Mouse (Mus musculus): ENCODE results near the gene Ncoa1. TPM values are rescaled to one million over a fixed set of nuclear protein-coding genes. Genes with fewer than 3 reads are reported as not detected.

Gene Ncoa1
- polyA plus RNA-seq, 1 experiment from 2014 or later, result 5.6 TPM

DNA sequence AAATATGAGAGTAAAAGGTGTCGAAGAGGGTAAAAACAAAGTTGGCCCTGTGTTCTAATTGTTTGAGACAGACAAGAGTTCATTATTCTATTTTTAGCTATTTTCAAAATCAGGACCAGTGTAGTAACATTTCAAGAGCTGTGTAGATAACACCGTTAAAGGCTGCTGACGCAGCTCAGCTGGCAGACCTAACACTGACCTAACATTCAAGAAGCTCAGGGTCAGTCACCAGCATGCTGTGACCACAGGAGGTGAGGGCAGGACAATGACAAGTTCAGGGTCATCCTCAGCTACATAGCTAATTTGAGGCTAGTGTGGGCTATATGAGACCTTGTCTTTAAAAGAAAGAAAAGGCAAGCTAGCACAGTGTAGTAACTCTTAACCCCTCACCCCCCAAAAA, 84.9 kb downstream of the Ncoa1 start:
- Histone ChIP-seq H3K36me3 (ENCODE audit: control insufficient read depth, insufficient read depth, low read length) (no peaks in the 10 kb centered on the region), H3K4me3 (replicated peaks; ENCODE audit: low read length) (no peak overlapping the region), H3K9ac (ENCODE audit: low read length) (no peak overlapping the region), H3K27me3 (ENCODE audit: control insufficient read depth, insufficient read depth, low read length) (no peaks in the 10 kb centered on the region), H3K4me2 (ENCODE audit: low read depth, low read length) (no peak overlapping the region), H3K4me1 (ENCODE audit: control insufficient read depth, insufficient read depth, low read length) (no peaks in the 10 kb centered on the region), H3K27ac (ENCODE audit: low read length) (no peak overlapping the region), H3K9me3 (replicated peaks; ENCODE audit: control insufficient read depth, low read length) (no peaks in the 10 kb centered on the region)
- WGBS, result 58% methylated on average over 3 of the region's 3 CpGs
- no peak for ATAC-seq (ENCODE audit: insufficient read depth, low FRiP score)

DNA sequence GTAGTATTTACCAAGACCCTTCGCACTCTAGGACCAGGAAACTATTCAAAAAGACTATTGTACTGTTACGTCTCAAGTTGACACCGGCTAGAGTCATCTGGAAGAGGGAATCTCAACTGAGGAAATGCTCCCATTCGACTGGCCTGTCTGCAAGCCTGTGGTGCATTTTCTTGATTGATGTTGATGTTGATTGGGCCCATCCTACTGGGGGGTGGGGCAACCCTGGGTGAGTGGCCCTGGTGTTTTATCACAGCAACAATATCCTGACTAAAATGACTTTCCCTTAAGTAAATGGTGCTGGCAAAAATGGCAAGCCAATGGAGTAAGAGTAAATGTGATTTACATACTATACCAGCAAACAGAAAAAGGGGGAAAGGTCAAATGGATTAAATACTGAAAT, 85.7 kb downstream of the Ncoa1 start:
- ATAC-seq (ENCODE audit: insufficient read depth, low FRiP score), result no peak
- Histone ChIP-seq H3K9ac (ENCODE audit: low read length) (no peak overlapping the region), H3K36me3 (ENCODE audit: control insufficient read depth, insufficient read depth, low read length) (no peaks in the 10 kb centered on the region), H3K4me3 (replicated peaks; ENCODE audit: low read length) (no peak overlapping the region), H3K4me1 (ENCODE audit: control insufficient read depth, insufficient read depth, low read length) (no peaks in the 10 kb centered on the region), H3K9me3 (replicated peaks; ENCODE audit: control insufficient read depth, low read length) (no peaks in the 10 kb centered on the region), H3K4me2 (ENCODE audit: low read depth, low read length) (no peak overlapping the region), H3K27me3 (ENCODE audit: control insufficient read depth, insufficient read depth, low read length) (no peaks in the 10 kb centered on the region), H3K27ac (ENCODE audit: low read length) (no peak overlapping the region)
- 53% methylated on average over 4 of the region's 4 CpGs for WGBS

DNA sequence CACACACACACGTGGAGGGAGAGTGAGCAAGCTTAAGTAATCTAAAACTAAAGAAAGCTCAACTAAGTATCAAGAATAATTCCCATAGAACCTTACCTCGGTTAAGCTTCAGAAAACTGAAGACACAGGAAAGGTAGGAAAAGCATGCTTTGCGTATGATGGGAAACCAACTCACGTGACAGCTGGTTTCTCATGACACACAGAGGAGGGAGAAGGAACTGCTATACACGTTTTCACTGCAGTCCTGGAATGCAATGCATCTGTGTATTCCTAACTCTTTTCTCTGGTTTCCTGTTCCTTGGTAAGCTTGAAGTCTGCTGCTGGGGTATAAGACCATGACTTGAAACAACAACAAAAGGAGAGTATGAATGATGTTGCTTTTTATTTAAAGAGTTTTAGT, 86.3 kb downstream of the Ncoa1 start:
- Histone ChIP-seq H3K9ac (ENCODE audit: low read length) (no peak overlapping the region), H3K4me2 (ENCODE audit: low read depth, low read length) (no peak overlapping the region), H3K27me3 (ENCODE audit: control insufficient read depth, insufficient read depth, low read length) (no peaks in the 10 kb centered on the region), H3K9me3 (replicated peaks; ENCODE audit: control insufficient read depth, low read length) (no peaks in the 10 kb centered on the region), H3K36me3 (ENCODE audit: control insufficient read depth, insufficient read depth, low read length) (no peaks in the 10 kb centered on the region), H3K27ac (ENCODE audit: low read length) (no peak overlapping the region), H3K4me3 (replicated peaks; ENCODE audit: low read length) (no peak overlapping the region), H3K4me1 (ENCODE audit: control insufficient read depth, insufficient read depth, low read length) (no peaks in the 10 kb centered on the region)
- 51% methylated on average over 5 of the region's 5 CpGs for WGBS
- ATAC-seq (ENCODE audit: insufficient read depth, low FRiP score), result no peak

DNA sequence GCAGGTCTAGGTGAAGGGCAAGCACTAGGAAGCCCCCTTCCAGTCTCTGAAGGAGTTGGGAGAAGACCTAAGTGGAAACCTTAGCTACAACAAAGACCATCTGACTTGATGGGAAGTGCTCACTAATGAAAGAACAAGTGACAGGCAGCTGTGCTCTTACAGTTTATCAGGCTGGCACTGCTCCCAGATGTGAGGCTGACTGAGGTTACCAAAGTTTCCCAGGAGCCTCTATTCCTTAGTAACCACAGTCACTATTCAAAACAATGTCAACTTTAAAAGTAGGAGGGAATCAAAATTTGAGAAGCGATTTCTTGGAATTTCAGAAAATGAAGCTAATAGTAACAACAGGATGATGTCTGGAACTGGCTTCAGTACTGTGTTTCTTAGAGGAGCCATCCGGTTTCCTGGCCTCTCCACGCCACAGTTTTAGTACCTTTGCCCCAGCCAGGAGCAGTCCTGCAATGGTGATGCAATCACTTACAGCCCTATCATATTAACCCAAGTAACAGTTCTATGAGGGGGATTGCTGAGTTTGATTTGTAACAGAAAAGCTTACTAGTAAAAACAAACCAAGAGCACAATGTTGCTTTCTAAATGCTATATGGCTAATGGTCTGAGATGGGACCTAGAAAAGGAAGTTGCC, 90.8 kb downstream of the Ncoa1 start:
- no peak overlapping the region for H3K9ac ChIP-seq (ENCODE audit: low read length)
- ATAC-seq (ENCODE audit: insufficient read depth, low FRiP score), result no peak
- peaks cover 3% of the 10 kb centered on the region; the same call in 1 of the 2 replicates for H3K4me1 ChIP-seq (ENCODE audit: control insufficient read depth, insufficient read depth, low read length)
- no peak overlapping the region for H3K27ac ChIP-seq (ENCODE audit: low read length)
- H3K9me3 ChIP-seq (replicated peaks; ENCODE audit: control insufficient read depth, low read length), result no peaks in the 10 kb centered on the region
- H3K27me3 ChIP-seq (ENCODE audit: control insufficient read depth, insufficient read depth, low read length), result no peaks in the 10 kb centered on the region
- 75% methylated on average over 3 of the region's 3 CpGs for WGBS
- no peak overlapping the region for H3K4me2 ChIP-seq (ENCODE audit: low read depth, low read length)
- no peak overlapping the region for H3K4me3 ChIP-seq (replicated peaks; ENCODE audit: low read length)
- no peaks in the 10 kb centered on the region for H3K36me3 ChIP-seq (ENCODE audit: control insufficient read depth, insufficient read depth, low read length)

DNA sequence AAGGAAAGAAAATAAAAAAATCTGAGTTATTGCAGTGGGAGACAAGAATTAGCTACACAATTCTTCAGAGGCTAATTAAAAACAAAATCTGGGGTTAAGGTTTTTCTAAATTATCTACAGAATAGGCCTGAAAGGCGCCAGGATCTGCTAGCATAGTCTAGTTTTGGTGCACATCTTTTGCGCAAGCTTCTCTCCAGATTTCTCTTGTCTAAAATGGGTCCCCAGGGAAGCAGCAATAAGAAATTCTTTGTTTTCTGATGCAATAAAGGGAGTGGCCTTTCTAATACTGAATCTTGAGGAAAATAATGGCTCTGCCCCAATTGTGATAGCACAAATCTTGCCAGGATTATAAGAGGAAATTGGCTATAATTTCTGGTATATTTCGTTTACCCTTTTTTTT, 93.9 kb downstream of the Ncoa1 start:
- no peaks in the 10 kb centered on the region for H3K27me3 ChIP-seq (ENCODE audit: control insufficient read depth, insufficient read depth, low read length)
- H3K4me3 ChIP-seq (replicated peaks; ENCODE audit: low read length), result no peak overlapping the region
- H3K4me2 ChIP-seq (ENCODE audit: low read depth, low read length), result no peak overlapping the region
- H3K27ac ChIP-seq (ENCODE audit: low read length), result no peak overlapping the region
- 85% methylated on average over 3 of the region's 3 CpGs for WGBS
- peaks cover 3% of the 10 kb centered on the region; the same call in 1 of the 2 replicates for H3K4me1 ChIP-seq (ENCODE audit: control insufficient read depth, insufficient read depth, low read length)
- no peaks in the 10 kb centered on the region for H3K36me3 ChIP-seq (ENCODE audit: control insufficient read depth, insufficient read depth, low read length)
- ATAC-seq (ENCODE audit: insufficient read depth, low FRiP score), result no peak
- H3K9ac ChIP-seq (ENCODE audit: low read length), result no peak overlapping the region
- no peaks in the 10 kb centered on the region for H3K9me3 ChIP-seq (replicated peaks; ENCODE audit: control insufficient read depth, low read length)

DNA sequence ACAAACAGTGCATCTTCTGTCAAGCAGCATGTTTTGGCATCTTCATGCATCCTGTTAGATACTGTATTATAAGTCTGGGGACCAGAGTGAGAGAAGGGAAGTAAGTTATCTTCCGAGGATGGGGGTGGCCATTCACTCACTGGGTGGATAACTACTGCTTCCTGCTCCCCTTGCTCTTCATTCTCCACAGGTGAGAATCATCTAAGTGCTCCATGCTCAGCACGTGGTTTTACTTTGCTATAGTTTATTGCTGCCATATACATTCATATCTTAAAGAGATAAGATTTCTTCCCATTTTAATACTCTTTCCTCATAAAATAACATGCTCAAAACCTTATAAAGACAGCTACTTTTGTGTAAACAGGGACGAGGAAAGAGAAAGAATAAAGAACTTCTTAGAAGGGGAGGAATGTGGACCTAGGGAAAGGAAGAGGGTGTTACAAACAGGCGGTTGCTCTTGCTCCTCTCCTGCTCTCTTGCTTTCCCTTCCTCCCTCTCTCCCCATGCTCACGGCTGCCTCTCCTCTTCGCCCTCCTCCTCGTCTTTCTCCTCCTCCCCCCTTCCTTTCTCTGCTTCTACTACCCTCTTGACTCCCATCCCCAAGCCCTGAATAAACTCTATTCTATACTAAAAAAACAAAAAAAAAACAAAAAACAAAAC, 97.6 kb downstream of the Ncoa1 start:
- H3K4me3 ChIP-seq (replicated peaks; ENCODE audit: low read length), result no peak overlapping the region
- H3K27ac ChIP-seq (ENCODE audit: low read length), result no peak overlapping the region
- H3K27me3 ChIP-seq (ENCODE audit: control insufficient read depth, insufficient read depth, low read length), result no peaks in the 10 kb centered on the region
- ATAC-seq (ENCODE audit: insufficient read depth, low FRiP score), result no peak
- no peaks in the 10 kb centered on the region for H3K9me3 ChIP-seq (replicated peaks; ENCODE audit: control insufficient read depth, low read length)
- no peaks in the 10 kb centered on the region for H3K36me3 ChIP-seq (ENCODE audit: control insufficient read depth, insufficient read depth, low read length)
- no peak overlapping the region for H3K9ac ChIP-seq (ENCODE audit: low read length)
- 41% methylated on average over 7 of the region's 7 CpGs for WGBS
- no peak overlapping the region for H3K4me2 ChIP-seq (ENCODE audit: low read depth, low read length)
- peaks cover 3% of the 10 kb centered on the region; the same call in 1 of the 2 replicates for H3K4me1 ChIP-seq (ENCODE audit: control insufficient read depth, insufficient read depth, low read length)

DNA sequence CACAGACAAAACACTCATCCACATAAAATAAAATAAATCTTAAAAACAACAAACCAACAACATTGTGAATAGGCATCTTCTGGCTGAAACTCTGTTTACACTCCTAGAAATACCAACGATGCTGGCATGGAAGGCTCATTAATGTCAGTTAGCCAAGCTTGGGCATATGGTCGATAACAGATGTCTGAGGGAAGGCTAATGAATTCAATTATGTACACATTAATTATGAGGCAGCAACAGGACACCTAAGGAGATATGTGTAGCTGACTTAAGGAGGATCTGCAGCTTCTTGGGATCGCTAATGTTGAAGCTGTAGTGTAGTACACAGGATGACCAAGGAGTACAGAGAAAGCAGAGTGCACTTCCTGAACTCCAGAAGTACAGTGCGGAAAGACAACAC, 100.5 kb downstream of the Ncoa1 start:
- no peaks in the 10 kb centered on the region for H3K4me1 ChIP-seq (ENCODE audit: control insufficient read depth, insufficient read depth, low read length)
- no peak for ATAC-seq (ENCODE audit: insufficient read depth, low FRiP score)

DNA sequence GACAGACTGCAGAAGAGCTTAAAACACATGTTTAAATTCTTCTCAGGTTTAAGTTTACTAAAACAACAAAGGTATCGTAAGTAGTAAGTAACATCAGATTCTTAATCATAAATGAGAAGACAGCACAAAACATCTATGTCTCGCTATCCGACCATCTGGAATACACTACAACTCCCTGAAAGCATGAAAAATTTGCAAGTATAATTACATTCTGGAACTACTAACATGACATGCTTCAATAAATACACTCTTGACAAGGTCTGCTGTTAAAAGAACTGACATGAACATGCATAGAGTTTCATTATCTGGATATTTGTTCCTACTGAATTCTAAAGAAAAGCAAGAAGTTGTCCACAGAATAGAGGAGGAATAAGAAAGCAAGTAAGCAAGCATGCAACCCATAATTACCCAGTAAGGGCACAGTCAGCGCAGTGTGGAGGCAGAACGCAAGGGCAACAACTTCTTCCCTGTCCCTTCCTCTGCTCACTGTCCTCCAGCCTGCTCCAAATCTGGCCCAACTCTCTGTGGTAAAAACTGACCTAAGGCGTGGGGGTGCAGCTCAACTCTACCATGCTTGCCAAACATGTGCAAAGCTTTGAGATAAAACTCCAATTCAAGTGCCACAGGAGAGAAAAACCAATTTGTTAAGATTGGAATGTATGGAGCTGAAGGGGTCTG, 102.0 kb downstream of the Ncoa1 start:
- Histone ChIP-seq H3K4me3 (replicated peaks; ENCODE audit: low read length) (no peak overlapping the region), H3K9ac (ENCODE audit: low read length) (no peak overlapping the region), H3K27me3 (ENCODE audit: control insufficient read depth, insufficient read depth, low read length) (no peaks in the 10 kb centered on the region), H3K36me3 (ENCODE audit: control insufficient read depth, insufficient read depth, low read length) (no peaks in the 10 kb centered on the region), H3K27ac (ENCODE audit: low read length) (no peak overlapping the region), H3K4me1 (ENCODE audit: control insufficient read depth, insufficient read depth, low read length) (no peaks in the 10 kb centered on the region), H3K4me2 (ENCODE audit: low read depth, low read length) (no peak overlapping the region), H3K9me3 (replicated peaks; ENCODE audit: control insufficient read depth, low read length) (no peaks in the 10 kb centered on the region)
- WGBS, result 78% methylated on average over 6 of the region's 6 CpGs
- no peak for ATAC-seq (ENCODE audit: insufficient read depth, low FRiP score)

More for the DNA sequence above, 100.5 kb downstream of the Ncoa1 start:
- Histone ChIP-seq H3K36me3 (ENCODE audit: control insufficient read depth, insufficient read depth, low read length) (no peaks in the 10 kb centered on the region), H3K9ac (ENCODE audit: low read length) (no peak overlapping the region), H3K4me3 (replicated peaks; ENCODE audit: low read length) (no peak overlapping the region), H3K27me3 (ENCODE audit: control insufficient read depth, insufficient read depth, low read length) (no peaks in the 10 kb centered on the region), H3K27ac (ENCODE audit: low read length) (no peak overlapping the region), H3K9me3 (replicated peaks; ENCODE audit: control insufficient read depth, low read length) (no peaks in the 10 kb centered on the region), H3K4me2 (ENCODE audit: low read depth, low read length) (no peak overlapping the region)
- 81% methylated on average over 4 of the region's 4 CpGs for WGBS

DNA sequence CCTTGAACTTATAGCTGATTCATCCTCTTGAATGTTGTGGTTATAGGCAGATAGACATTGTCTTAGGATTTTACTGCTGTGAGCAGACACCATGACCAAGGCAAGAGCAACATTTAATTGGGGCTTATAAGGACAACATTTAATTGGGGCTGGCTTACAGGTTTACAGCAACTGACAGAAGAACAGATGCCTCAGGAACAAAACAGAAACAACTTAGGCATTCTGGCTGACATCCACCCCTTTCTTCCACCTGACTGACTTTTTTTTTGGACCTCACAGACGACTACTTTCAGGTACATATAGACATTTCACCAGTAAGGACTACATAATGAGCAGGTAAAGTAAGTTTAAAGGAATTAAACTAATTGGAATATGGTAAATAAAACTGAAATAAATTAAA, 105.6 kb downstream of the Ncoa1 start:
- Histone ChIP-seq H3K4me2 (ENCODE audit: low read depth, low read length) (no peak overlapping the region), H3K9me3 (replicated peaks; ENCODE audit: control insufficient read depth, low read length) (no peaks in the 10 kb centered on the region), H3K27ac (ENCODE audit: low read length) (no peak overlapping the region), H3K4me3 (replicated peaks; ENCODE audit: low read length) (no peak overlapping the region), H3K36me3 (ENCODE audit: control insufficient read depth, insufficient read depth, low read length) (no peaks in the 10 kb centered on the region), H3K27me3 (ENCODE audit: control insufficient read depth, insufficient read depth, low read length) (no peaks in the 10 kb centered on the region), H3K9ac (ENCODE audit: low read length) (no peak overlapping the region), H3K4me1 (ENCODE audit: control insufficient read depth, insufficient read depth, low read length) (no peaks in the 10 kb centered on the region)
- no peak for ATAC-seq (ENCODE audit: insufficient read depth, low FRiP score)
- 76% methylated on average over 1 of the region's 1 CpGs for WGBS
